Comparison of ENCODE assay signal across 13 mouse cellular contexts in genomic region chr14:51127648-51128258, GRCm38 (mm10). TPM values are rescaled to one million over a fixed set of nuclear protein-coding genes. Genes with fewer than 3 reads are reported as not detected.
DNase-seq lines count a peak whose midpoint lies in the region; ATAC-seq and TF ChIP-seq lines count a peak whose summit lies in the region.
"Had no signal": no experiment of that assay in that cellular context is flagged by ENCODE, and none has a peak within 500 bp of the region (broad histone marks: within the 10 kb centered on the region; RNA-seq: fewer than 3 reads in every experiment).

No protein-coding gene starts in this region.

- TF ChIP-seq POLR2A in kidney, adult 2 months (IDR thresholded peaks at IDR 0.05; ENCODE audit: low read depth, low read length), result no peak

- H3K27ac ChIP-seq in kidney, embryonic 14.5 days (ENCODE audit: low read depth, low read length), result no peak overlapping the region
- H3K27ac ChIP-seq in kidney, adult 2 months (ENCODE audit: insufficient read depth, low read depth, low read length), result no peak overlapping the region
- H3K27ac ChIP-seq in kidney, embryonic 16.5 days (ENCODE audit: low read length), result no peak overlapping the region
- H3K27ac ChIP-seq: limb, embryonic 12.5 days had no signal

- no peak for TF ChIP-seq CTCF in kidney, adult 2 months (conservative IDR thresholded peaks at IDR 0.05; ENCODE audit: insufficient read depth, insufficient read length, low read depth, low read length)

- no peaks in the 10 kb centered on the region for H3K4me1 ChIP-seq in kidney, embryonic 14.5 days (ENCODE audit: control insufficient read depth, insufficient read depth, low read length)
- no peaks in the 10 kb centered on the region for H3K4me1 ChIP-seq in kidney, adult 2 months (ENCODE audit: control insufficient read depth, insufficient read depth, low read length)
- no peaks in the 10 kb centered on the region for H3K4me1 ChIP-seq in kidney, embryonic 16.5 days (ENCODE audit: insufficient read depth, low read length)
- H3K4me1 ChIP-seq: limb, embryonic 12.5 days had no signal

- H3K9ac ChIP-seq in kidney, embryonic 14.5 days (ENCODE audit: low read depth, low read length), result no peak overlapping the region
- no peak overlapping the region for H3K9ac ChIP-seq in kidney, embryonic 16.5 days (replicated peaks; ENCODE audit: low read length)
- H3K9ac ChIP-seq: limb, embryonic 12.5 days had no signal

- DNase-seq in kidney, adult 2 months, result no peak
- peak; percentile 66 for DNase-seq in c-Kit-negative CD71-positive TER-119-positive erythroid progenitor cells, embryonic 14.5 days (ENCODE audit: low read depth, low spot score)
- DNase-seq in liver, result peak; percentile 92
- DNase-seq in spleen, adult 18-20 months, result peak; percentile 53 to 54
- no peak for DNase-seq in frontal cortex, postnatal 25 days (ENCODE audit: low spot score in 2 of 2)
- no peak for DNase-seq in yolk sac, embryonic 10.5 days (ENCODE audit: low spot score)
- DNase-seq: adrenal gland, postnatal 25 days had no signal

- H3K4me3 ChIP-seq in kidney, embryonic 14.5 days (ENCODE audit: low read length), result no peak overlapping the region
- H3K4me3 ChIP-seq in kidney, adult 2 months (ENCODE audit: insufficient read depth, low read depth, low read length), result no peak overlapping the region
- no peak overlapping the region for H3K4me3 ChIP-seq in kidney, embryonic 16.5 days (ENCODE audit: low read length)
- H3K4me3 ChIP-seq: limb, embryonic 12.5 days had no signal

- no peak overlapping the region for H3K4me2 ChIP-seq in kidney, embryonic 14.5 days (replicated peaks; ENCODE audit: low read depth, low read length)
- H3K4me2 ChIP-seq in kidney, embryonic 16.5 days (replicated peaks; ENCODE audit: low read depth, low read length), result no peak overlapping the region
- H3K4me2 ChIP-seq: limb, embryonic 12.5 days had no signal

- 49% methylated on average over 2 of the region's 2 CpGs for WGBS in kidney, embryonic 14.5 days
- WGBS in kidney, adult 2 months, result 68% methylated on average over 2 of the region's 2 CpGs
- 69% methylated on average over 2 of the region's 2 CpGs for WGBS in kidney, embryonic 16.5 days

- H3K36me3 ChIP-seq in kidney, embryonic 14.5 days (ENCODE audit: control insufficient read depth, insufficient read depth, low read length), result no peaks in the 10 kb centered on the region
- no peaks in the 10 kb centered on the region for H3K36me3 ChIP-seq in kidney, adult 2 months (ENCODE audit: control insufficient read depth, insufficient read depth, low read length)
- H3K36me3 ChIP-seq in kidney, embryonic 16.5 days (ENCODE audit: insufficient read depth, low read length), result no peaks in the 10 kb centered on the region
- H3K36me3 ChIP-seq: limb, embryonic 12.5 days had no signal

- no peaks in the 10 kb centered on the region for H3K9me3 ChIP-seq in kidney, embryonic 14.5 days (ENCODE audit: control insufficient read depth, low read length)
- H3K9me3 ChIP-seq in kidney, embryonic 16.5 days (ENCODE audit: low read length), result 0 out of 2 replicates have a peak, but pooled peaks cover 4% of the 10 kb centered on the region
- H3K9me3 ChIP-seq: limb, embryonic 12.5 days had no signal

- no peaks in the 10 kb centered on the region for H3K27me3 ChIP-seq in kidney, embryonic 14.5 days (ENCODE audit: control insufficient read depth, insufficient read depth, low read length)
- no peaks in the 10 kb centered on the region for H3K27me3 ChIP-seq in kidney, adult 2 months (replicated peaks; ENCODE audit: control insufficient read depth, insufficient read depth, low read length)
- no peaks in the 10 kb centered on the region for H3K27me3 ChIP-seq in kidney, embryonic 16.5 days (ENCODE audit: insufficient read depth, low read length)
- H3K27me3 ChIP-seq: limb, embryonic 12.5 days had no signal

- ATAC-seq in kidney, embryonic 14.5 days (ENCODE audit: low FRiP score, low TSS enrichment), result peak; percentile 55; the same call in 1 of the 2 replicates
- no peak for ATAC-seq in kidney, embryonic 16.5 days (ENCODE audit: low FRiP score, low TSS enrichment)

RNA-seq across cellular contexts. Expression of gene Rnase6, which starts 4.0 kb away (rescaled TPM):
- polyA plus RNA-seq in kidney, embryonic 14.5 days (2014; fragmentation: Nextera tagmentation; extraction: Ambion mirVana), result 0.38 and 0.49 TPM in 2 replicates
- 3.4 and 8.5 TPM in 2 replicates for polyA plus RNA-seq in kidney, adult 2 months (2012; rRNA removed)
- 0.64 and 0.89 TPM in 2 replicates for polyA plus RNA-seq in kidney, embryonic 16.5 days (2015; fragmentation: Nextera tagmentation; extraction: Ambion mirVana)

RNA-seq across cellular contexts. Expression of gene Eddm3b, which starts 13.5 kb away (rescaled TPM):
- 2.1 and 2.5 TPM in 2 replicates for polyA plus RNA-seq in kidney, embryonic 14.5 days (2014; fragmentation: Nextera tagmentation; extraction: Ambion mirVana)
- 0.42 and 0.64 TPM in 2 replicates for polyA plus RNA-seq in kidney, adult 2 months (2012; rRNA removed)
- polyA plus RNA-seq in kidney, embryonic 16.5 days (2015; fragmentation: Nextera tagmentation; extraction: Ambion mirVana), result 1.5 and 2.2 TPM in 2 replicates
- polyA plus RNA-seq: cortical plate, adult 2 months; frontal cortex, adult 2 months; heart, embryonic 16.5 days; limb, embryonic 12.5 days had no signal

RNA-seq across cellular contexts. Expression of gene Rnase1, which starts 18.8 kb away (rescaled TPM):
- polyA plus RNA-seq in kidney, embryonic 14.5 days (2014; fragmentation: Nextera tagmentation; extraction: Ambion mirVana), result 0.53 and 0.65 TPM in 2 replicates
- polyA plus RNA-seq in kidney, adult 2 months (2012; rRNA removed), result 0.25 and 0.39 TPM in 2 replicates
- 0.26 and 0.66 TPM in 2 replicates for polyA plus RNA-seq in kidney, embryonic 16.5 days (2015; fragmentation: Nextera tagmentation; extraction: Ambion mirVana)
- polyA plus RNA-seq: limb, embryonic 12.5 days had no signal

RNA-seq across cellular contexts. Expression of gene Rnase2b, which starts 34.3 kb away (rescaled TPM):
- polyA plus RNA-seq in kidney, embryonic 14.5 days (2014; fragmentation: Nextera tagmentation; extraction: Ambion mirVana), result not detected in 2 replicates
- polyA plus RNA-seq in kidney, adult 2 months (2012; rRNA removed), result not detected in 2 replicates
- not detected in 2 replicates for polyA plus RNA-seq in kidney, embryonic 16.5 days (2015; fragmentation: Nextera tagmentation; extraction: Ambion mirVana)
- polyA plus RNA-seq: cortical plate, adult 2 months; frontal cortex, adult 2 months; heart, embryonic 16.5 days; limb, embryonic 12.5 days had no signal

RNA-seq across cellular contexts. Expression of gene Ang, which starts 36.8 kb away (rescaled TPM):
- polyA plus RNA-seq in kidney, embryonic 14.5 days (2014; fragmentation: Nextera tagmentation; extraction: Ambion mirVana), result 6.3 and 9.5 TPM in 2 replicates
- 4.7 and 5.1 TPM in 2 replicates for polyA plus RNA-seq in kidney, adult 2 months (2012; rRNA removed)
- polyA plus RNA-seq in kidney, embryonic 16.5 days (2015; fragmentation: Nextera tagmentation; extraction: Ambion mirVana), result 8.6 and 8.9 TPM in 2 replicates

Comparison
In these comparisons a context has a peak if more than half of its experiments do, and no peak if none do; other contexts are left out.
1. DNase-seq: peak in c-Kit-negative CD71-positive TER-119-positive erythroid progenitor cells, embryonic 14.5 days (single experiment), liver (single experiment) and spleen, adult 18-20 months (2 of 2); none in kidney, adult 2 months (single experiment), frontal cortex, postnatal 25 days (0 of 2) and yolk sac, embryonic 10.5 days (single experiment).